Mouse (Mus musculus): Measurements from ENCODE around the gene D030056L22Rik.

D030056L22Rik gene

DNA sequence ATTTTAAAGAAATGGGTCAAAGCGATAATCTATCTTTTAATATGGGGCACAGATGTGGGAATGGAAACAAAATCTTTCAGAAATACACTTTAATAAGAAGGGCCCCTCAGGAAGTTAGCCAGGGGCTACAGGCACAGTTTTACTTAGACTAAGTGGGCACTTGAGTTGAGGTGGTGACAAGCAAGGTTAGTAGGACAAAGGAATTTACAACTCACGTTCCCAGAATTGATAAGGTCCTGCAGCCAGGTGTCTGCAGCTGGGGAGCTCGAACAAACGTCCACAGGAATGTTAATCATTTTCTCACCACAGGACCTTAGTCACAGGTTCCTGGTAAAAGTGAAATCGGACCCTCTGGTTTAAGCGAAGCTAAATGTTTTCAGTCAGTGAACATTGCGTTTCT lies 18.1 kb downstream of the D030056L22Rik start:
- DNase-seq (ENCODE audit: low spot score) = no peak

DNA sequence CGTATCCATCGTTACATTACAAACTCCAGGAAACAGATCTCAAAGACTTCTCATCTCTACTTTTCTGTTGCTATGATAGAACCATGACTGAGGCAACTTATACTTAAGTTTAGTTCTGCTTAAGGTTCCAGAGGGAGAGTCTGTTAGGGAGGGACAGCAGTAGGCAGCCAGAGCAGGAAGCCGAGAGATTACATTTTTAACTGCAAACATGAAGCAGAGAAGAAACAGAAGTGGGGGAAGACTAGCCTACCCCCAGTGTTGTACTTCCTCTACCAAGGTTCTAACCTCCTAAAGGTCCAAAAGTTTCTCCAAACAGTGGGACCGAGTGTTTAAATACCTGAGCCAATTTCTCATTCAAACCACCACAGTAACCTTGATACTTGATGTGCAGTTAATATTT lies 22.9 kb downstream of the D030056L22Rik start:
- DNase-seq (ENCODE audit: low spot score) = no peak

DNA sequence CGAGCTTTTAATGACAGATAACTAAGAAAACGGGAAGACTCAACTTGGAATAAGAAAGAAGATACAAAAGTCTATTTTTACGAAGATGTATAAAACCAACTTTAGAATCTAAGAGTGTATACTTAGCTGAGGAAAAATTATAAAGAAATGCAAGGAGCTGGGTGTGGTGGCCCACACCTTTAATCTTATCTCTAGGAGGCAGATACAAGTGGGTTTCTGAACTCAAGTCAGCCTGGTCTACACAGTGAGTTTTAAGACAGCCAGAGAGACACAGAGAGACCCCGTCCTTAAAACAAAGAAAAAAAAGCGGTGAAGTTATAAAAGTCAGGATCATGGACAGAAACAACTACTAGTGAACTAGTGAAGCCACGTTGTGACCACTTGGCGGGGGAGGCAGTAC lies 26.2 kb downstream of the D030056L22Rik start:
- no peak for DNase-seq (ENCODE audit: low spot score)

DNA sequence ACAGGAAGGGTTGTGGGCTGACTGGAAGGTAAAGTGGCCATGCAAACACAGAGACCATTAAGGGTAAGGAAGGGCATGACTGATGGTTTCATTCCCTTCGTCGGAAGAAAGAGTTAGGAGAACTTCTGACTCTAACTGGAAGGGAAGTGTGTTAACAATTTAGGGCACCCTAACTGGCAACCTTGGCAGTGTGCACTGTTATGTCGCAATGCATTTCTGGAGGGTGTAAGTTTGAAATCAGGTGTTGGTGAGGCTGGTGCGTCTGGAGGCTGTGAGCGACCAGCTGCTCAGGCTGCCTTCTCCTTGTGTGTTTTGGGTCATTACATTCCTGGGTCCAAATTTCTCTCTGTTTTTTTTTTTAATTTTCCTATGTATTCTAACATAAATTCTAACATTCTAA lies 31.0 kb downstream of the D030056L22Rik start:
- DNase-seq (ENCODE audit: low spot score) = no peak

DNA sequence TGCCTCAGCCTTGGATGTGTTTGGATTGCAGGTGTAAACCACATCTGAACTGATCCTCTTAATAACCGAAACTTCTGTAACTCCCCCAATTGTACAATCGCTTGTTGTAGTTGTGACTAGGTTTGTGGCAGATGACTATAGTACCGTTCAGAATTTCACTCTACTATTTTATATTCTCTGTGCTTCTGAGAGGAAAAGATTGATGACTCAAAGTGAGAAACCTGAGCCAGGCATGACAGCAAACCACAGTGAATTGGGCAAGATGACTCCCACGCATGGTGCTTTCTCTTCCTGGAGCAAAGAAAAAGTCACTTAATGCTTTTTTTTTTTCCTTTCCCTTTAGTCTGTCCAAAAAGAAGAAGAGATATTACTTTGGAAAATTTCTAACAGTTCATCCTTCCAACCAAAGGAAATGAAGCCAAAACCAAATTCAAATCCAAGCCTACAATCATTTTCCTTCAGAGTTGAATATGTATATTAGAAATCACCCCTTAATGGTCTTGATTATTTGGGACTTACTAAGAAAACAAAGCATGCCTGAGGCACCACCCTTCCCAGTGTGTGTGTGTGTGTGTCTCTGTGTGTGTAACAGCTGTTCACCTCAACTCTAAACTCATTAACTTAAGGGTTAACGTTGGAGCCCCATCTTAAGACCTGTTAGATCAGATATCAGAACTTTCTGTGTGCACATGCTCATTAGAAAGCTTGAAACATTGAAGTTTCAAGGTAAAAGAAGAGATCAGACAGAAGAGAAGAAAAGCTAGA lies 33.8 kb downstream of the D030056L22Rik start:
- no peak for DNase-seq (ENCODE audit: low spot score)

DNA sequence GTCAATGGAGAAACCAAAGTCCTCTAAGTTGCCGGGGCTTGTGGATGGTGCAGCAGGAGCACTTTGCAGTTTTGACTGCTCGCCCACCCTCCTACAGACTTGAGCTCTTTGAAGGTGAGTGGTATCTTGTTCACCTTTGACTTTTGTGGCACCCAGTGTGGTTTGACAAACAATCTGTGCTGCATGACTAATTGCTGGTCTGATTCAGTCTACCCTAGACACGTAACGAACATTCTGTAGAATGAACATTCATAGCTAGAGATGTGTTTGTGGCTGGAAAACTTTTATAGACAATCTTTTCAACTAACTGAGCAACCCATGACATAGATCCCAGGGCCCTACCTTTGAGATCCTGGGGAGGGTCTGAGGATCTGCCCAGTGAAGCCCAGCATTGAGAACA lies 34.4 kb downstream of the D030056L22Rik start:
- no peak for DNase-seq (ENCODE audit: low spot score)

DNA sequence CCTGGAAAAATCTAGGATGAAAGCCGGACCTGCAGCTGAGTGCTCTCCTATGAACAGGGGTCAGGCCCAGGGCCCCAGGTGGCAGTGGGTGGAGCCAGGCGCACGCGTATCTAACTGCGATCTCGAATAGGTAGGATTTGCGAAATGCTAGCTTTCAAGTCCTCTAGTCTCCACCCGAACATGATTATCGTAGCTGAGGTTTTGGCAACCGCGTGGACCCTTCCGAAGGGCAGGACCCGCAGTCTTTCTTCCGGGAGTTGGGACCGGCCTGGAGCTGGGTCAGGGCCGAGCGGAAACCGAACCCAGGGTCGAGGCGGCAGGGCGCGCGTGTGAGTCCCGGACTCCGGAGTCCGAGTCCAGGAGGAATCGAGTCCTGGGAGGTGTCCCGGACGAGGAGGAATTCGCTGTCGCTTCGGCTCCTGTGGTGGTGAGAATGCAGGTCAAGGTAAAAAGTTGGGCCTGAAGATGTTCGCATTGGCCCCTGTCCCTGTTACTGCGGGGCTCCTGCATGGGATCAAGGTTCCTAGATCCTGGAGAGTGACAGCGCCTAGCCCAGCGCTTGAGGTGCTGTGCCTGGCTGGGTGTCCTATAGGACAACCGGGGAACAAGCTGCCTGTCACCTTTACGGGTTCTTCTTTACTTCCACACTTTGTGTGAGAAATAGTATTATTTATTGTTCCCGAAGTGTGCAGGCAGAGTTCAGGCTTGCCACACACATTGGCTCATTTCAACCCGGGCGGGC lies 36.8 kb downstream of the D030056L22Rik start, which contains the start of gene Trpm6:
Gene Trpm6, plus strand, starts transcription at position 386 of the 742 bp plus-strand sequence.
- DNase-seq (ENCODE audit: low spot score) = peak; percentile 26

DNA sequence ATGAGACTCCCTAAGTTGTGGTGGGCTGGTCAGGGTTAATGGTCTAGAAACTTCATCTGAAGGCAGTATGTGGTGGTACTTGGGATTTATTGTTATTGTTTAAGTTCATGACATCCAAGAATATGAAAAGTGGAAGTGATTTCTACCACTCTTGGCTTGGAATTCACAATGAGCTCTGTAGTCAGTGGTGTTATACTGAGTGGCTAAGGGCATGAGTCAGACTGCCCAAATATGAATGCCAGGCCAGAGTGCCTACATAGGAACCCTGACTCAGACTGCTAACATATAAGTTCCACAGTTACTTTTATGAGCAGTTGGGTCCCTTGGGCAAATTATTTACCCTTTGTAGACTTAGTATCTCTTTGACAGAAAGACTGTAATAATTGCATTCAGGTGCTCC lies 44.2 kb downstream of the D030056L22Rik start:
- no peak for DNase-seq (ENCODE audit: low spot score)

DNA sequence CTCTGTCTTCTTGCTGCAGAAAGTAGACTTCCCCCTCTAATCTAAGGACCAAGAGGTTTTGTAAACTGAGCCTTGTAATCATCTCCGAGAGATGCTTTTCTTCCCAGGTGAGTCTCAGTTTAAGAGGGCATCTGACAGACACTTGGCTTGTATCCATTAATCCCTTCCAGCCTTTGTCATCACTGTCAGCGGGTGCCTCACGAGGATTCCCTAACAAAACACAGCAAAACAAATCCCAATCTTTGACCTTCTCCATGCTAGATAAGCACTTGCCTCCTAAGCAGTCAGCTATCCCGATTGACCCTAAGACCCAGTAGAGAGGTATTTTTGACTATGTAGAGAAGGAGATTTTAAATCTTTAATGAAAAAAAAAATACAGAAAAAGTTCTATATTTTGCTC lies 44.7 kb downstream of the D030056L22Rik start:
- no peak for DNase-seq (ENCODE audit: low spot score)

DNA sequence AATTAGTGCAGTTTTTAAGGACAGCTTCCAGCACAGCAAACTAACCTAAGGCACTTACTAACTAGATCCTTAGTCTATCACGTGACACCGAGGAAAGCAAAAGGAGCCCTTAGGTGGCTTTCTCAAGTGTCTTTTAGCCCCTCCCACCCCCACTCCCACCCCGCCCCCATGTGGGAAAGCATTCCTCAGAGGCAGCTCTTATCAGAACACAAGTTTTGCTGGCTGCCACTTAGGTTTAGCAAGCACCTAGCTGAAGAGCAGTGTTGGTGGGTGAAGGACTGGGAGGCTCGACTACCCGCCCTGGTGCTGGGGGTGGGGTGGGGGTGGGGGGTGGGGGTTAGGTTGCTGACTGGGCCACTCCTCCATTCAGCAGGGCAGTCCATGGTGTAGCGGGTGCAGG lies 45.3 kb downstream of the D030056L22Rik start:
- DNase-seq (ENCODE audit: low spot score) = no peak

DNA sequence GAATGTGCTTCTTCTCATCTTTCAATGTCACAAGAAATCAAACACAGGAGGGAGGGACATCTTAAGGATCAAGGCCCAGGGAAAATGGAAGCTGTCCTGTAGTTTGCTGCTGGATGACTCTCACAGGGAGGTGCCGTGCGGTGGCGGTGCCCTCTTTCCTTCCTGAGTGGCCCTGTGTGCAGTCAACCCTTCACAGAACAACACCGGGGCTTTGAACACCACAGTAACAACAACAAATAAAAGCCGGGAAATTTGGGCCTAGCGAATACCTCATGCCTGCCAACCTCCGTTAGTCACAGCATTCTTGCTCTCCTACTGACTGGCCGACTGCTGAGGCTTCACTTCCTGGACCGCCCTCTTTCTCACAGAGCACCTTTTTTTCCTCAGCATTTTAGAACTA lies 45.9 kb downstream of the D030056L22Rik start:
- DNase-seq (ENCODE audit: low spot score) = peak; percentile 22

DNA sequence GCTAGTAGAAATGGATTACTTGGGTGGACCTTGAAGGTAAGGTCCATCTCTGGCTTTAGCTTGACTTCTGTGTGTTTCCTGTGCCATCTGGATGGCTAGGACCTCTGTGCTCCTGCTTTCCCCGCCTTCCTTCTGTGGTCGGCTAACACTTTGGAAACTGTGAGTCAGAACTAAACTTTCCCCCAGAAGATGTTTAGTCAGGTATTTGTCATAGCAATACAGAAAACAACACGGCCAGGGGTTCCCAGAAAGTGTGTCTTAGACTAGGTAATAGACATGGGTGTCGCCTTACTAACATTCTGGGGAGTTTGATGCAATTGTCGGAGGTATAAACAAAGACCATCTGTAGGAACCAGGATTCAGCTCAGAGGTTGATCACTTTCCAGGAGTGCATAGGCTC lies 53.4 kb downstream of the D030056L22Rik start:
- no peak for DNase-seq (ENCODE audit: low spot score)
